Mouse (Mus musculus) MEL (cell line): Measurements from ENCODE around the gene Hacd4. TPM values are rescaled to one million over a fixed set of nuclear protein-coding genes. Genes with fewer than 3 reads are reported as not detected.

Source experiments
- DNase-seq: peaks from one replicate; pipeline ENCODE4 v3.0.0; 2011; ENCODE audit warnings: low read depth, low spot score
- H3K27ac ChIP-seq: 2 replicates; pipeline ENCODE4 v1.5.1; 2012; ENCODE audit warnings: low read depth, mild to moderate bottlenecking, control low read depth, low read length, moderate library complexity; ENCODE audit not compliant: control insufficient read depth
- H3K27me3 ChIP-seq, 2 experiments: fragments of 150-350 bp in 1 of 2; sonication (generic) in 1 of 2; 2 replicates each; pipeline ENCODE4 v1.6.1; 2012; ENCODE audit warnings: low read length in 2 of 2, mild to moderate bottlenecking in 2 of 2, improper control_type of control experiment in 1 of 2, moderate library complexity in 1 of 2; ENCODE audit not compliant: insufficient read depth in 2 of 2, control insufficient read depth in 1 of 2
- H3K36me3 ChIP-seq, 2 experiments: 2 replicates each; pipeline ENCODE4 v1.6.1; 2012 to 2014; ENCODE audit warnings: low read length in 2 of 2, improper control_type of control experiment in 1 of 2, inconsistent platforms in 1 of 2, mild to moderate bottlenecking in 1 of 2; ENCODE audit not compliant: insufficient read depth in 2 of 2, control insufficient read depth in 1 of 2
- H3K4me1 ChIP-seq, 2 experiments: fragments of 150-350 bp in 1 of 2; sonication (generic) in 1 of 2; 2 replicates each; pipeline ENCODE4 v1.6.1; 2012; ENCODE audit warnings: low read length in 2 of 2, improper control_type of control experiment in 1 of 2, mild to moderate bottlenecking in 1 of 2; ENCODE audit not compliant: insufficient read depth in 2 of 2, control insufficient read depth in 1 of 2
- H3K4me3 ChIP-seq, 2 experiments: fragments of 150-350 bp in 1 of 2; sonication (generic) in 1 of 2; 2 replicates each; pipeline ENCODE4 v1.5.1; 2012; ENCODE audit warnings: low read depth in 2 of 2, low read length in 2 of 2, mild to moderate bottlenecking in 2 of 2, moderate library complexity in 2 of 2, control low read depth in 1 of 2, improper control_type of control experiment in 1 of 2; ENCODE audit not compliant: control insufficient read depth in 1 of 2, insufficient read depth in 1 of 2
- H3K79me2 ChIP-seq: 2 replicates; pipeline ENCODE4 v1.6.1; 2012; ENCODE audit warnings: mild to moderate bottlenecking, low read length, moderate library complexity; ENCODE audit not compliant: control insufficient read depth, poor library complexity, insufficient read depth
- H3K9ac ChIP-seq: 2 replicates; pipeline ENCODE4 v1.6.1; 2012; ENCODE audit warnings: low read depth, mild to moderate bottlenecking, control low read depth, low read length, moderate library complexity; ENCODE audit not compliant: control insufficient read depth, poor library complexity, severe bottlenecking
- H3K9me3 ChIP-seq: fragments of 150-350 bp; sonication (generic); replicated peaks from 2 replicates; pipeline ENCODE4 v1.6.1; 2012; ENCODE audit warnings: mild to moderate bottlenecking, low read length, improper control_type of control experiment, moderate library complexity; ENCODE audit not compliant: insufficient read depth
- BHLHE40 ChIP-seq: IDR thresholded peaks from 2 replicates; pipeline ENCODE4 v1.6.1; 2012; ENCODE audit warnings: low read depth, mild to moderate bottlenecking, inconsistent platforms, low read length, improper control_type of control experiment, borderline replicate concordance
- CHD2 ChIP-seq: IDR thresholded peaks from 2 replicates; pipeline ENCODE4 v1.6.1; 2011; ENCODE audit warnings: low read length, improper control_type of control experiment
- CTCF ChIP-seq, 3 experiments: IDR thresholded peaks in 2 of 3; conservative IDR thresholded peaks in 1 of 3; 2 replicates each; pipeline ENCODE4 v1.5.1; 2011 to 2012; ENCODE audit warnings: low read length in 3 of 3, low read depth in 2 of 3, mild to moderate bottlenecking in 2 of 3, improper control_type of control experiment in 1 of 3, inconsistent platforms in 1 of 3, mixed read lengths in 1 of 3, moderate library complexity in 1 of 3; ENCODE audit not compliant: control insufficient read depth in 1 of 3, insufficient read depth in 1 of 3, poor library complexity in 1 of 3, severe bottlenecking in 1 of 3
- E2F4 ChIP-seq: IDR thresholded peaks from 2 replicates; pipeline ENCODE4 v1.6.1; 2011; ENCODE audit warnings: low read depth, low read length, improper control_type of control experiment, borderline replicate concordance
- ELF1 ChIP-seq: IDR thresholded peaks from 2 replicates; pipeline ENCODE4 v1.6.1; 2014; ENCODE audit warnings: low read depth, mild to moderate bottlenecking, inconsistent platforms, low read length, improper control_type of control experiment, moderate library complexity
- ETS1 ChIP-seq: IDR thresholded peaks from 2 replicates; pipeline ENCODE4 v1.6.1; 2012; ENCODE audit warnings: low read depth, mild to moderate bottlenecking, inconsistent platforms, low read length, improper control_type of control experiment, moderate library complexity
- GABPA ChIP-seq: IDR thresholded peaks from 2 replicates; pipeline ENCODE4 v1.6.1; 2012; ENCODE audit warnings: low read depth, mild to moderate bottlenecking, inconsistent platforms, low read length, improper control_type of control experiment, moderate library complexity
- HCFC1 ChIP-seq: IDR thresholded peaks from 2 replicates; pipeline ENCODE4 v1.6.1; 2012; ENCODE audit warnings: low read depth, mild to moderate bottlenecking, inconsistent platforms, low read length, improper control_type of control experiment, moderate library complexity
- JUND ChIP-seq: IDR thresholded peaks from 2 replicates; pipeline ENCODE4 v1.6.1; 2011; ENCODE audit warnings: low read depth, mild to moderate bottlenecking, improper control_type of control experiment, low read length
- KAT2A ChIP-seq: conservative IDR thresholded peaks from 2 replicates; pipeline ENCODE4 v1.6.1; 2012; ENCODE audit warnings: low read depth, low read length, improper control_type of control experiment, inconsistent platforms
- MAX ChIP-seq: IDR thresholded peaks from 2 replicates; pipeline ENCODE4 v1.6.1; 2011; ENCODE audit warnings: low read length, improper control_type of control experiment
- MEF2A ChIP-seq: IDR thresholded peaks from 2 replicates; pipeline ENCODE4 v1.6.1; 2014; ENCODE audit warnings: low read depth, mild to moderate bottlenecking, inconsistent platforms, low read length, improper control_type of control experiment; ENCODE audit not compliant: poor library complexity, insufficient replicate concordance, severe bottlenecking; ENCODE audit errors: extremely low read depth
- MYC ChIP-seq: IDR thresholded peaks from 2 replicates; pipeline ENCODE4 v1.6.1; 2011; ENCODE audit warnings: low read depth, mild to moderate bottlenecking, low read length, improper control_type of control experiment, moderate library complexity
- NELFE ChIP-seq: IDR thresholded peaks from 2 replicates; pipeline ENCODE4 v1.6.1; 2011; ENCODE audit warnings: low read depth, low read length, improper control_type of control experiment
- POLR2A ChIP-seq, 2 experiments: IDR thresholded peaks; 2 replicates each; pipeline ENCODE4 v1.6.1; 2011 to 2012; ENCODE audit warnings: low read length in 2 of 2, mild to moderate bottlenecking in 2 of 2, control low read depth in 1 of 2, improper control_type of control experiment in 1 of 2, low read depth in 1 of 2, moderate library complexity in 1 of 2; ENCODE audit not compliant: control insufficient read depth in 1 of 2, insufficient read depth in 1 of 2, poor library complexity in 1 of 2
- RAD21 ChIP-seq: IDR thresholded peaks from 2 replicates; pipeline ENCODE4 v1.6.1; 2011; ENCODE audit warnings: mild to moderate bottlenecking, low read depth, low read length, improper control_type of control experiment
- SIN3A ChIP-seq: IDR thresholded peaks from 2 replicates; pipeline ENCODE4 v1.6.1; 2012; ENCODE audit warnings: low read length, improper control_type of control experiment, inconsistent platforms
- SMC3 ChIP-seq: IDR thresholded peaks from 2 replicates; pipeline ENCODE4 v1.6.1; 2011; ENCODE audit warnings: low read depth, low read length, improper control_type of control experiment
- TAL1 ChIP-seq: IDR thresholded peaks from 2 replicates; pipeline ENCODE4 v1.6.1; 2012; ENCODE audit warnings: mild to moderate bottlenecking, inconsistent platforms, low read length, moderate library complexity, mixed read lengths
- TBP ChIP-seq: IDR thresholded peaks from 2 replicates; pipeline ENCODE4 v1.8.0; 2011; ENCODE audit warnings: low read depth, low read length, improper control_type of control experiment
- ZKSCAN1 ChIP-seq: IDR thresholded peaks from 2 replicates; pipeline ENCODE4 v1.6.1; 2012; ENCODE audit warnings: low read depth, mild to moderate bottlenecking, inconsistent platforms, low read length, improper control_type of control experiment, moderate library complexity
- ZMIZ1 ChIP-seq: IDR thresholded peaks from 2 replicates; pipeline ENCODE4 v1.6.1; 2012; ENCODE audit warnings: low read depth, mild to moderate bottlenecking, inconsistent platforms, low read length, improper control_type of control experiment, moderate library complexity
- ZNF384 ChIP-seq: IDR thresholded peaks from 2 replicates; pipeline ENCODE4 v1.6.1; 2012; ENCODE audit warnings: low read depth, mild to moderate bottlenecking, inconsistent platforms, low read length, improper control_type of control experiment
- polyA plus RNA-seq, 2 experiments: library from polyadenylated mRNA; stranded (reverse) in 1 of 2; unstranded in 1 of 2; fragments of >175 nt in 1 of 2; fragments of >200 nt in 1 of 2; gene quantifications; 2 replicates each; pipeline versions ENCODE4 v1.2.1 to v1.2.4; 2012; ENCODE audit warnings: low replicate concordance in 2 of 2, low read depth in 1 of 2; ENCODE audit not compliant: insufficient read length in 2 of 2, insufficient read depth in 1 of 2, missing spikeins in 1 of 2
- total RNA-seq: library from RNA; depleted of rRNA; stranded (reverse); fragments of 300-350 nt; gene quantifications from 2 replicates; pipeline ENCODE4 v1.2.3, GENCODE M21; 2012

The Hacd4 gene
- total and polyA plus RNA-seq, 3 experiments = 0.19 to 0.64 TPM; not detected in 1

DNA sequence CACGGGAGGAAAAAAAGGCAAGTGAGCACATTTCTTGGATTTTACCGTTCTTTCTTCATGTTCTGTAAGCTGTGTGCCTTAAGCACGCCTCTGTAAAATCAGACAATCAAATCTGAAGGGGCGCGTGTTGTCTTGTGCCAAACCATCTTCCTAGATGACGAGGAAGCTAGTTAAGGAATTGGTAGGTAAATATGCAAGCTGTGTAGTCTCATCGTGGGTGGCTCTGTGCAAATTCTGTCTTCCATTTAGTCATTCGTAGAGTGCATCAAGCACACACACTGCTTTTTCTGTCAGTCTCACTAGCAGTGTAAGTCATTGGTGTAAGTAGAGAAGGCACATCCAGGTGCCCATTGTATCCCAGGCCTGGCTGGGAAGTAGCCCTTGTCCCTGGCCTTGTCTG is 67.9 kb downstream of the Hacd4 start:
- no peaks in the 10 kb centered on the region for H3K27me3 ChIP-seq
- no peak for TF ChIP-seq CHD2
- TF ChIP-seq ZNF384 = no peak
- no peak for TF ChIP-seq POLR2A (IDR thresholded peaks at IDR 0.05; ENCODE audit: control insufficient read depth in 1 of 2, insufficient read depth in 1 of 2, low read depth in 1 of 2, low read length in 2 of 2, poor library complexity in 1 of 2)
- no peak for TF ChIP-seq NELFE
- TF ChIP-seq GABPA = no peak
- TF ChIP-seq TAL1 = no peak
- no peak for TF ChIP-seq TBP
- TF ChIP-seq ETS1 = no peak
- no peak for TF ChIP-seq MAX
- no peak for TF ChIP-seq HCFC1
- TF ChIP-seq CTCF (IDR thresholded peaks at IDR 0.05 in 2 of 3, conservative IDR thresholded peaks at IDR 0.05 in 1 of 3; ENCODE audit: control insufficient read depth in 1 of 3, insufficient read depth in 1 of 3, low read depth in 2 of 3, low read length in 3 of 3, poor library complexity in 1 of 3, severe bottlenecking in 1 of 3) = no peak
- TF ChIP-seq KAT2A = no peak
- TF ChIP-seq ZMIZ1 = no peak
- TF ChIP-seq ZKSCAN1 = no peak
- no peak for TF ChIP-seq ELF1
- H3K27ac ChIP-seq = no peak overlapping the region

GRCm38 (mm10) chr4:88369951-88370350 is 68.8 kb downstream of the Hacd4 start:
- DNase-seq = no peak
- no peaks in the 10 kb centered on the region for H3K27me3 ChIP-seq
- no peak overlapping the region for H3K9ac ChIP-seq
- peaks cover 0 to under 1% of the 10 kb centered on the region in 2 experiments; a peak in 1 of 4 replicates for H3K4me1 ChIP-seq
- H3K27ac ChIP-seq = no peak overlapping the region
- no peak overlapping the region for H3K4me3 ChIP-seq
- H3K79me2 ChIP-seq = no peaks in the 10 kb centered on the region
- no peaks in the 10 kb centered on the region for H3K9me3 ChIP-seq
- no peak for TF ChIP-seq SMC3
- no peak for TF ChIP-seq BHLHE40
- no peak for TF ChIP-seq SIN3A
- no peak for TF ChIP-seq MYC
- no peak for TF ChIP-seq MEF2A
- TF ChIP-seq JUND = no peak
- TF ChIP-seq RAD21 = no peak
- no peak for TF ChIP-seq TAL1
- no peak for TF ChIP-seq E2F4
- H3K36me3 ChIP-seq = peaks cover 0 to 2% of the 10 kb centered on the region in 2 experiments; a peak in 3 of 4 replicates

More for the DNA sequence above, 67.9 kb downstream of the Hacd4 start:
- no peak for DNase-seq
- Histone ChIP-seq H3K4me1 (peaks cover 0 to 4% of the 10 kb centered on the region in 2 experiments; a peak in 2 of 4 replicates), H3K79me2 (no peaks in the 10 kb centered on the region), H3K9ac (no peak overlapping the region), H3K36me3 (peaks cover 0 to 4% of the 10 kb centered on the region in 2 experiments; a peak in 3 of 4 replicates), H3K4me3 (no peak overlapping the region), H3K9me3 (no peaks in the 10 kb centered on the region)
